ENCODE assay signal across 21 mouse cellular contexts in genomic region chr3:85172096-85172495, GRCm38 (mm10).
DNase-seq lines count a peak whose midpoint lies in the region; ATAC-seq and TF ChIP-seq lines count a peak whose summit lies in the region.
"Had no signal": no experiment of that assay in that cellular context is flagged by ENCODE, and none has a peak within 500 bp of the region (broad histone marks: within the 10 kb centered on the region; RNA-seq: fewer than 3 reads in every experiment).

No protein-coding gene starts in this region.

- H3K4me3 ChIP-seq in intestine, postnatal 0 days (ENCODE audit: low read depth, low read length) = no peak overlapping the region
- H3K4me3 ChIP-seq in intestine, embryonic 16.5 days (ENCODE audit: low read length) = no peak overlapping the region
- H3K4me3 ChIP-seq in CH12.LX (replicated peaks in 1 of 3; ENCODE audit: low read depth in 2 of 3, low read length in 2 of 3, poor library complexity in 1 of 3) = peak overlapping the region in 1 of 3 experiments; percentile 6
- H3K4me3 ChIP-seq: forebrain, embryonic 13.5 days; liver, embryonic 13.5 days; myocyte; stomach, embryonic 15.5 days had no signal

- no peaks in the 10 kb centered on the region for H3K9me3 ChIP-seq in intestine, postnatal 0 days (ENCODE audit: control insufficient read depth)
- H3K9me3 ChIP-seq in intestine, embryonic 16.5 days (ENCODE audit: control insufficient read depth, low read length) = no peaks in the 10 kb centered on the region
- no peaks in the 10 kb centered on the region for H3K9me3 ChIP-seq in CH12.LX (replicated peaks; ENCODE audit: low read length)
- H3K9me3 ChIP-seq: forebrain, embryonic 13.5 days; liver, embryonic 13.5 days; stomach, embryonic 15.5 days had no signal

- WGBS in intestine, postnatal 0 days = 59% methylated on average over 12 of the region's 12 CpGs
- WGBS in intestine, embryonic 16.5 days = 73% methylated on average over 12 of the region's 12 CpGs

- no peak overlapping the region for H3K9ac ChIP-seq in intestine, postnatal 0 days (ENCODE audit: low read depth, low read length)
- no peak overlapping the region for H3K9ac ChIP-seq in intestine, embryonic 16.5 days (ENCODE audit: low read depth, low read length)
- H3K9ac ChIP-seq in CH12.LX (ENCODE audit: insufficient read depth, low read depth) = no peak overlapping the region
- H3K9ac ChIP-seq: forebrain, embryonic 13.5 days; liver, embryonic 13.5 days; lung, embryonic 14.5 days; stomach, embryonic 15.5 days had no signal

- H3K4me1 ChIP-seq in intestine, postnatal 0 days (replicated peaks; ENCODE audit: control insufficient read depth, insufficient read depth, low read length) = no peaks in the 10 kb centered on the region
- H3K4me1 ChIP-seq in intestine, embryonic 16.5 days (ENCODE audit: control insufficient read depth, insufficient read depth, low read length) = peaks cover 2% of the 10 kb centered on the region; the same call in 1 of the 2 replicates
- no peaks in the 10 kb centered on the region for H3K4me1 ChIP-seq in CH12.LX (ENCODE audit: control insufficient read depth in 1 of 2, insufficient read depth in 2 of 2)
- H3K4me1 ChIP-seq: forebrain, embryonic 13.5 days; stomach, embryonic 15.5 days had no signal

- dilution Hi-C loops in CH12.LX (cut with MboI; ENCODE audit: extremely low pct_ligation_motif_present, extremely low pct_unique_long_range_greater_than_20kb, low sequenced_read_pairs) = no loop called here

- no peak for TF ChIP-seq POLR2A in CH12.LX (IDR thresholded peaks at IDR 0.05; ENCODE audit: low read depth, low read length)

- ATAC-seq in intestine, postnatal 0 days = no peak
- no peak for ATAC-seq in intestine, embryonic 16.5 days
- ATAC-seq in common myeloid progenitor, adult 5-6 weeks (replicated peaks; ENCODE audit: low read depth, poor library complexity, severe bottlenecking) = peak; percentile 39; the same call in 1 of the 2 replicates
- ATAC-seq in megakaryocyte progenitor cell, adult 5-6 weeks (replicated peaks; ENCODE audit: poor library complexity) = peak; percentile 78
- ATAC-seq: forebrain, embryonic 13.5 days had no signal

- H3K36me3 ChIP-seq in intestine, postnatal 0 days (ENCODE audit: control insufficient read depth, insufficient read depth) = no peaks in the 10 kb centered on the region
- no peaks in the 10 kb centered on the region for H3K36me3 ChIP-seq in intestine, embryonic 16.5 days (ENCODE audit: control insufficient read depth, insufficient read depth, low read length)
- H3K36me3 ChIP-seq in CH12.LX (replicated peaks in 1 of 2; ENCODE audit: control insufficient read depth in 1 of 2, insufficient read depth in 1 of 2, low read length in 1 of 2) = no peaks in the 10 kb centered on the region
- H3K36me3 ChIP-seq: liver, embryonic 13.5 days; stomach, embryonic 15.5 days had no signal

- TF ChIP-seq RAD21 in CH12.LX (IDR thresholded peaks at IDR 0.05; ENCODE audit: low read depth, low read length) = no peak

- no peak for TF ChIP-seq EP300 in CH12.LX (IDR thresholded peaks at IDR 0.05; ENCODE audit: low read length)

- no peak for TF ChIP-seq CTCF in intestine, postnatal 0 days (IDR thresholded peaks at IDR 0.05; ENCODE audit: low read depth)
- no peak for TF ChIP-seq CTCF in CH12.LX (conservative IDR thresholded peaks at IDR 0.05 in 1 of 2, IDR thresholded peaks at IDR 0.05 in 1 of 2; ENCODE audit: low read depth in 2 of 2, low read length in 2 of 2)

- no peak for DNase-seq in CH12.LX (ENCODE audit: extremely low read depth)
- no peak for DNase-seq in cerebellum, postnatal 25 days
- no peak for DNase-seq in embryo, embryonic 11 days
- DNase-seq: adrenal gland, postnatal 36 days; B cell, adult 2 months; heart, postnatal 10 days; kidney, adult 8-10 months; layer of hippocampus, postnatal 36 days; liver, embryonic 13.5 days; lung, embryonic 14.5 days; right cerebral cortex, postnatal 14 days; thymus, adult 18-20 months; thymus, postnatal 4 days had no signal

- H3K79me2 ChIP-seq in CH12.LX (replicated peaks; ENCODE audit: control insufficient read depth, extremely low read depth, insufficient read depth, poor library complexity, severe bottlenecking) = no peaks in the 10 kb centered on the region

- no peaks in the 10 kb centered on the region for H3K27me3 ChIP-seq in intestine, postnatal 0 days (replicated peaks; ENCODE audit: control insufficient read depth, insufficient read depth, low read length)
- no peaks in the 10 kb centered on the region for H3K27me3 ChIP-seq in intestine, embryonic 16.5 days (replicated peaks; ENCODE audit: control insufficient read depth, insufficient read depth, low read length)
- H3K27me3 ChIP-seq in CH12.LX (replicated peaks) = no peaks in the 10 kb centered on the region
- H3K27me3 ChIP-seq: forebrain, embryonic 13.5 days; liver, embryonic 13.5 days; stomach, embryonic 15.5 days had no signal

- H3K27ac ChIP-seq in intestine, postnatal 0 days (ENCODE audit: low read depth, low read length) = no peak overlapping the region
- H3K27ac ChIP-seq in intestine, embryonic 16.5 days (ENCODE audit: low read length) = no peak overlapping the region
- H3K27ac ChIP-seq in CH12.LX (ENCODE audit: insufficient read depth, low read depth) = no peak overlapping the region
- H3K27ac ChIP-seq: forebrain, embryonic 13.5 days; liver, embryonic 13.5 days; stomach, embryonic 15.5 days had no signal

- H3K4me2 ChIP-seq in intestine, postnatal 0 days (replicated peaks; ENCODE audit: low read depth) = 0 out of 2 replicates have a peak overlapping the region, but pooled peaks have one; percentile 6
- H3K4me2 ChIP-seq in intestine, embryonic 16.5 days (ENCODE audit: low read depth, low read length) = no peak overlapping the region
- peak overlapping the region; percentile 44 for H3K4me2 ChIP-seq in CH12.LX (ENCODE audit: insufficient read depth, low read depth, poor library complexity, severe bottlenecking)
- H3K4me2 ChIP-seq: forebrain, embryonic 13.5 days; heart, embryonic 11.5 days; liver, embryonic 13.5 days; lung, embryonic 14.5 days; stomach, embryonic 15.5 days had no signal

- in situ Hi-C loops in CH12.LX (cut with MboI; ENCODE audit: low pct_ligation_motif_present, low pct_unique_long_range_greater_than_20kb, low sequenced_read_pairs) = no loop called here

TF ChIP-seq in CH12.LX, 34 proteins besides CTCF, POLR2A, EP300 and RAD21:
- TF ChIP-seq UBTF (IDR thresholded peaks at IDR 0.05; ENCODE audit: low read depth, low read length) (no peak), ZMIZ1 (IDR thresholded peaks at IDR 0.05; ENCODE audit: low read depth, low read length) (no peak), MXI1 (IDR thresholded peaks at IDR 0.05; ENCODE audit: low read depth, low read length) (no peak), TCF12 (IDR thresholded peaks at IDR 0.05; ENCODE audit: low read depth, low read length) (no peak), USF2 (conservative IDR thresholded peaks at IDR 0.05; ENCODE audit: low read depth, low read length) (no peak), JUND (conservative IDR thresholded peaks at IDR 0.05; ENCODE audit: low read depth, low read length) (no peak), CHD2 (IDR thresholded peaks at IDR 0.05; ENCODE audit: low read length) (no peak), MEF2A (IDR thresholded peaks at IDR 0.05; ENCODE audit: borderline replicate concordance, low read depth, low read length) (no peak), SIN3A (IDR thresholded peaks at IDR 0.05; ENCODE audit: low read length) (no peak)

Comparison
In these comparisons a context has a peak if more than half of its experiments do, and no peak if none do; other contexts are left out.
1. ATAC-seq: peak in common myeloid progenitor, adult 5-6 weeks (single experiment) and megakaryocyte progenitor cell, adult 5-6 weeks (single experiment); none in intestine, postnatal 0 days (single experiment) and intestine, embryonic 16.5 days (single experiment).